Mouse (Mus musculus) ovary, postnatal 10 days (tissue): ENCODE measurements at regions not wholly inside any gene's neighbourhood (a gene's known extent, or its start where the extent isn't known, plus 50 kb on each side); places are given as distances from the start of the nearest gene placed in this dataset.

ENCODE experiments used
- DNase-seq: peaks from one replicate; pipeline ENCODE4 v3.0.0; 2022; ENCODE audit warnings: low spot score

DNA sequence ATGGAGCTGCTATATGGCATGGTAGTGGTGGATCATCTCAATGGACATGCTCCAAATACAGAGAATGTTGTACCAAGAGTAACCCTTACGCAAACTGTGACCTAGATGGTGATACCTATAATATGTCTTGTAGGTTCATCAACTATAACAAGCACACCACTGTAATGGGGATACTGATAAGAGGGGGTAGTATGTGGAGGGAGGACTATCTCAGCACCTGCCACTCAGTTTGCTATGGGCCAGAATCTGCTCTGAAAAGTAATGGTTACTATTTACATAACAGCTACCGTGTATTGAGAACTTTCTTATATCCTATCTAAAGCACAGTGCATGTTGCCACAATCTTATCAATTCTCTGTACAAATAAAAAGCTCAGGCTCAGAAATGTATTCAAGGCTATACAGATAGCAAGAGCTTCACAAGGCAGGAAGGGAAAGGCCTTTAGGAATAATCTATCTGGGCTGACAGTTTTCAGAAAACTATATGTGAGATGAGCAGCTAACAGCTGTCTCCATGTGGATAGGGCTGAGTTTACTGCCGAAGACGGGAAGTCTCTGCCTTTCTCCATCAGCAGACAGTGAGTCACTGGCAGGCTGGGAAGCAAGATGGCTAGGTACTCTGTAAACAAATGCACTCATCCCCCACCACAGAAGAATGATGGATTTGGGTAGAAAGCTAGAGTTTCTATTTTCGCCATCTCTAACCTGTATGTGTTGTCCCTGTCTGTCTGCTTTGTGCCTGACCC lies 77.1 kb upstream of the Nck2 start:
- DNase-seq = no peak

DNA sequence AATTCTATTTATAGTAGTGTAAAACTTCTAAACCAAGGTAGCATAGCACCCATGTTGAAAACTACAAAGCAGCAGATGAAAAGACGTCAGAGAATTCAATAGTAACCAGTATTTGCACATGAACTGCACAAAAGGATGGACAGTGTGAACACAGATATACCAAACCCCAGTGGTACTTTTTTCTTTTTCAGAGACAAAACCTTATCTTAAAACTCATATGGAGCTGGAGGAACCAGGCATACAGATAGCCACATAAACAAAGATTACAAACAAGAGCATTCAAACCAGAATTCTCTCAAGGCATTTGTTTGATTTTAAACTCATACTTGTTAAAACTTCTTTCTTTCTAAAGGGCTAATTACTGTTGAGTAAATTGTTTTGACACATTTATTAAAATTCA lies 72.5 kb upstream of the Nck2 start:
- no peak for DNase-seq

DNA sequence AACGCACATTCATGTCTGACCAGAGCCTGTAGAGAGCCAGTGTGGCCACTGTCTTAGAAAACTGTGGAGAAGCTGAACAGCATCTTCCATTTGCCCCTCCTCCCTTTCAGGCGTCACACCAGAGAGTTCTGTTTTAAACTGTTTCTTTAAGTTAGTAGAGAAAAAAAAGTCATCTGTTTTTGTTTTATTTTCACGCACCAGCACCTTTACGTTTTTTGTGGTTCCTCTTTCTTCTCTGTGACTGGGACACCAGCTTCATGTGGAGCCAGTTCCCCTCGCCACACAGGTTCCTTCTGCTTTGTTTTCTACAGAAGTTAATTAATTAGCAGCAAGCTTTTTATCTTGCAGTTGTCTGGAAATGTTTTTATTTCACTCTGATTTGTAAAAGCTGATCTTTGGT lies 69.4 kb upstream of the Nck2 start:
- no peak for DNase-seq

DNA sequence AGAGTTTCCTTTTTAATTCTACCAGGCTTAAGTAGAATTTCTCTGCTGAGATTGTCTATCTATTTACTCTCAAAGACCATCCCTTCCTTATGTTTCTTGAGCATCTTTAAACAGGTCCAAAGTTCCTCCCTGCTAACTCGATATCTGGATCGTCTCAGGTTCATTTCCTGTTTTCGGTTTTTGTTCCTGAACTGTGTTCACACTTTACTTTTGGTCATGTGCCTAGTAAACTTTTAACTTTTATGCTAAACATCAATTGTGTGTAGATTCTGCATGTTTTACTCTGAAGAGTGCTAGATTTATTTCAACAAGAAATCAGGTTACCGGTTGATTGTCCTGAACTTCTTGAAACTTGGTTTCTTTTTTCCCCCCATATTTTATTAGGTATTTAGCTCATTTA lies 68.5 kb upstream of the Nck2 start:
- no peak for DNase-seq

DNA sequence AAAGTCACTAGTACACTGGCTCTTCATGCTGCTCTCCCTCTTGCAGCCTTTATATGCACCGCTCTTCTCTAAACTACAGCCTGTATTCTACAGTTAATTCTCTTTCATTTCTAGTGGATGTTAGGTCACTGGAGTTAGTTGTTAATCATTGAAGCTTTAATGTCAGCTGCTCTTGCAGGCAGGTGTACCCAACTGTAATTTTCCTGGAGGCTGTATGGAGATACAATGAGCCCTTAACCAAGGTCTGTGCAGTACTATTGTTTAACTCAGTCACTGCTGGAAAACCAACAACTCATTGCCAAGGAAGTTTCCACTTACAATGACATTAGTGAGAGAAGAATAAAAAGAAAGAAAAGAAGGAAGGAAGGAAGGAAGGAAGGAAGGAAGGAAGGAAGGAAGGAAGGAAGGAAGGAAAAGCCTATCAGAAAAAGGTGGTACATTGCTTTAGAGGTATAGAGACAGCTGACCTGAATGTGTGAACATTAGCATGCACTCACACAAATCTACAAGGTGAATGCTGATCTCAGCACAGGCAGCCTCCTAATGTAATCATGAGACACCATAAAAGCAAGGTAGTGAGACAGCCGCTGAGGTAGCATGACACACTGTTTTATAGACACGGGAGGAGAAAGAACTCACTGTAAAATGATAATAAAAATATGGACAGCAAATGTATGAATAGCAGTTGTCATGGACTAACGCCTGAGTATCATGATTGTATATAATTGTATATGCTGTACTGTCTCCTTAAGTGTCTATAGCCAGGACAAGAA lies 66.7 kb upstream of the Nck2 start:
- DNase-seq = no peak

DNA sequence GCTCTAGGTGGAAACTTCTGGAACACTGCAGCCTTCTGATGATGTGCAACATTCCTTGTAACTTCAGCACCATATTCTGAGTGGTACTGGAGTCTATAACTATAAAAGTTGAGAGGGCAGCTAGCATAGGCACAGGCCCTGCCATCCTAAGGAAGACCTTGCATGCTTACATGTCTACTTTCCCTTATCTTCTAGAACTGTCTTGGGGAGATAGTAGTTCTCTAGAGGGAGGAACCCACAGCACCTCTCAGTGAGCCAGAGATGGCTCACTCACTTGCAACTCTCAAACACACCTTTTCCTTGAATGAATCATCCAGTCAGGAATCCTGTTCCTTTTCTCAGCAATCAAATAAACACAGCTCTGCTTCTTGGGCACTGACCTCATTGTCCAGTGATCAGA lies 59.4 kb upstream of the Nck2 start:
- no peak for DNase-seq

DNA sequence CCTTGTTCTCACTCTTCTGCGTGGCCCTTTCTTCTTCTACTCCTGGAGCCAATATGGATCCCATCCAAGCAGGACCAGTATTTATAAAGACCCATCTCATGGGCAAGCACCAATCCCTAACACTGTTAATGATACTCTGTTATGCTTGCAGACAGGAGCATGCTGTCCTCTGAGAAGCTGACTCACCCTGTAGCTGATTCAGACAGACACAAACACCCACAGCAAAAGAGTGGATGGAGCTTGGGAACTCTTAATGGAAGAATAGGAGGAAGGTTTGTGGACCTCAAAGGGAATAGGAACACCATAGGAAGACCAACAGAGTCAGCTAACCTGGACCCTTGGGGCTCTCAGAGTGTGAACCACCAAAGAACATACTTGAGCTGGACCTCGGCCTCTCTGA lies 50.3 kb upstream of the Nck2 start:
- DNase-seq = no peak
